Mouse (Mus musculus) CD4-positive, CD25-positive, alpha-beta regulatory T cell, adult 9 weeks (primary cell): Measurements from ENCODE around the gene Gm3604. TPM values are rescaled to one million over a fixed set of nuclear protein-coding genes. Genes with fewer than 3 reads are reported as not detected.

Source experiments
- polyA plus RNA-seq: library from polyadenylated mRNA; unstranded; fragments of 100-300 nt; shearing (Covaris generic); gene quantifications from one replicate; pipeline ENCODE4 v1.2.1, GENCODE M21; 2017

Gm3604 gene
- 5.3 TPM for polyA plus RNA-seq

GRCm38 (mm10) chr13:62382952-62383351, at the start of gene Gm3604:
Gene Gm3604 (minus strand): TSS chr13:62383177.

Other genes with a start within 250 kb of the Gm3604 start
- 17.6 TPM for gene Gm49359, start 83.7 kb upstream of the Gm3604 start, polyA plus RNA-seq
- gene Zfp935, start 175.3 kb upstream of the Gm3604 start, polyA plus RNA-seq = not detected
- gene Zfp934, start 188.0 kb upstream of the Gm3604 start, polyA plus RNA-seq = 12.4 TPM
- 2.8 TPM for gene 6720489N17Rik, start 241.0 kb upstream of the Gm3604 start, polyA plus RNA-seq